Mouse (Mus musculus): ENCODE results near the gene Nrap.
"Not testable (repeated sequence)": the region's sequence is repeated elsewhere in the genome, so short reads cannot be mapped to it uniquely, and the experiment has no call there.

Nrap gene

DNA sequence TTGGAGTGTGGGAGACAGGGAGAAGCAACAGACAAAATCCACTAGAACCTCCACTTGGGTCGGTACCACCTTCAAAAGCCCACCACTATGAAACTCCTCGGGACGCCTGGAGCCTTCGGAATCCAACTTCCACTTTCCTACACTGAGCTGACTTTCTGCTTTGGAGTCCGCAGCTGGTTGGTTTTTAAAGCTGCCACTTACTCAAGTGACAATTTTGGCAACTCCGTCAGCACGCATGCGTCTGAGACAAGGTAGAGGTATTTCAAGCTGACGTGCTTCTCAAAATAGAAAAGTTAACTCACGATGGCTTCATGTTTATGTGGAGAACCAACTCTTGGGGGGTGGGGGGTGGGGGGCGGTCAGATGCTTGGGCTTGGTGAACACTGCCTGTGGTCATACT, at the start of gene Nrap:
TSS of gene Nrap (minus strand) at position 159 of the 400 bp plus-strand sequence.
- DNase-seq (ENCODE audit: low spot score in 2 of 2), result no peak

DNA sequence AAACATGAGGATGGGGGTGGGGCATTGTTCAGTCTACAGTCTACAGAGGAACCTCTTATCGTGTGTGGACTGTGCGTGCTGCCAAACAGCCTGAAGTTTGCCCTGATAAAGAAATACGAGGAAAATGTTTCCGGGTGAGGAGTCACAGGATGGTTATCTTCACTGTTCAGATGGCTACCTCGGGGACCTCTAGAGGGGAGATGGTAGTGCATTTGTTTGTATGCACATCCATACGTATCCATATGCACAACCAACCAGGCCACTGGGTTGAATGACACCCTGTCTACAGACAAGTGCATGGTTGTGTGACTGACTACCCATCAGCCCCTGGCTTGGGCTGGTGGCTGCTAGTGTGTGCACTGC, 49.2 kb upstream of the Nrap start:
- DNase-seq (ENCODE audit: low spot score in 2 of 2), result no peak

- DNase-seq (ENCODE audit: low spot score in 2 of 2), result no peak
These were observed 48.7 kb upstream of the Nrap start for GRCm38 (mm10) chr19:56438357-56439071.

DNA sequence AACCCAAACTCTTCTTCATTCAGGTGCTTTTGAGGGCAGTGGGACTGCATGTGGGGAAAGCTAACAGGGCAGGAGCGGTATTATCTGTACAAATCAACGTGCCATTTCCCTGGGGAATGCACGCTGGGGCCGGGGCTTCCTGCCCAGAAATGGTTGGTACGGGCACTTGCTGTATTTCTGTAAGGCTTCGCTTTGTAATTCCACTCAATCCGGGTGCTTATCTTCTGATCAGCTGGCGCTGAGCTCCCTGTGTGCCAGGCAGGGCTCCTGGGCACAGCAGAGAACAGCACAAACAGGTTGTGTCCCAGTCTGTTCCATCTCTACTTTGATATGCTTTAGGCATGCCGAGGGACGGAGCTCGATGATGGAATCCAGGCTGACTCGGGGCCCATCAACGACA, 46.5 kb upstream of the Nrap start:
- DNase-seq (ENCODE audit: low spot score in 2 of 2), result no peak

DNA sequence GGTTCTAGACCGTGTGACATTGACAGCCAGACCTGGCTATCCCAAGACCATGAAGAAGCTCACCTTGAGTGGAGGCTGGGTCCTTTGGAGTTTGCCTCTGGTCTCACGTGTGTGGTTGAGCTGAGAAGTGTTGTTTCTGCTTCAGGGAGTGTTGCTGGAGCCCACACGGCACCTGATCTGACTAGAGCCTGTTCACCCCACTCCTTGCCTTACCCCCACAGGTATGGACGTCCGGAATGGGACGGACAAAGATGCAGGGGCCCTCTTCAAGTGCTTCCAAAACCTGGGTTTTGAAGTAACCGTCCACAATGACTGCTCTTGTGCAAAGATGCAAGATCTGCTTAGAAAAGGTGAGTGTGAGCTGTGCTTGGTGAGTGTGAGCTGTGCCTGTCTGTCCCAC, 43.7 kb upstream of the Nrap start:
- no peak for DNase-seq (ENCODE audit: low spot score in 2 of 2)

DNA sequence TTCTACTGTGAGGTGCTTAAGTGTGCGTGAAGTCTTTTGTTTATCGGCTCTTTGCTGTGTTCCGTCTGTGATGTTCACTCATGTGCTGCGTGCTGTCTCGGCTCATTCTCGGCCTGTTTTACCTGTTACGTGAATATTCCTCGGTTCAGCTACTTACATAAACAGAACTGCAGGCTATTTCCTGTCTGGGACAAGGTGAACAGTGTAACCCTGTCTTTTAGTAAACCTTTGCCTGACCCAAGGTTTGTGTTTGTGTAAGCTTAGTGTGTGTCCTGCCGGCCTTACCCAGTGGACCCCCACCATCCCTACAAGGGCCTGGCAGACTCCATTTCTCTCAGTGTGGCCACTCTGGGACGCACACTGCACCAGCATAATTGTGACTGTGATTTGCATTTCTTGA, 42.9 kb upstream of the Nrap start:
- DNase-seq (ENCODE audit: low spot score in 2 of 2), result no peak

DNA sequence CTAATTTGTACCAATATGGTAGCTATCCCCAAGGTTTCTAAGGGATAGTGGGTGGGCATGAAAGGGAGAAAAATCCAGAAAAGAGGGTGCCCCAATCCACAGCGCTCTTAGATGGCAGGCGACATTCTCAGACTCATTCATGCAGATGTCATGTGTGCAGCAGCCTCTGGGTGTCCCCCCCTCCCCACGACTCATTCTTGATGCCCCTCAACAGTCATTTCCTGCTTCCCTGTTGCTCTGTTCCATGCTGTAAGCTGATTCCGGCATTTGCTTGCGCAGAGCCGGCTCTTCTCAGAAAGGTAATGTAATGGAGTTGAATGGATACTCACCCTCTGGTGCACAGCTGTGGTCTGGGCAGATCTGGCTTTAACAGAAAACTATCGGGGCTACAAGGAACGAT, 40.5 kb upstream of the Nrap start:
- DNase-seq (ENCODE audit: low spot score in 2 of 2), result no peak

DNA sequence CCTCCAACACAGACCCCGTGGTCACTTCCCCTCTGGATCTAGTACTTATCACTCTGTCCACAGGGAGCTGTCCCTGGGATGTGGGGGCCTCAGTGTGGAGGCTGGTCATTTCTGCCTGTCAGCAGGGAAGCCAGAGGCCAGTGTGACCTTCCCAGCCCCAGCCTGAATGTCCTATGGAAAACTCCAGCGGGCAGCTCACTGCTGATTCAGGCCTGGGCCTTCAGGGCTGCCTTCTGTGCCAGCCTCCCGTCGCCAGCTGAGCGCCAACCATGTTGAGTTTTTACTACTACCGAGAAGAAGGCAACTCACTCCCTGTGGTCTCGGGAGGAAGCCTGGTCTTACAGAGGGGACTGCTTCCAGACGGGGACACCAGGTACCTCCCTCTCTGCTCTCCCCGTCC, 35.7 kb upstream of the Nrap start:
- no peak for DNase-seq (ENCODE audit: low spot score in 2 of 2)

DNA sequence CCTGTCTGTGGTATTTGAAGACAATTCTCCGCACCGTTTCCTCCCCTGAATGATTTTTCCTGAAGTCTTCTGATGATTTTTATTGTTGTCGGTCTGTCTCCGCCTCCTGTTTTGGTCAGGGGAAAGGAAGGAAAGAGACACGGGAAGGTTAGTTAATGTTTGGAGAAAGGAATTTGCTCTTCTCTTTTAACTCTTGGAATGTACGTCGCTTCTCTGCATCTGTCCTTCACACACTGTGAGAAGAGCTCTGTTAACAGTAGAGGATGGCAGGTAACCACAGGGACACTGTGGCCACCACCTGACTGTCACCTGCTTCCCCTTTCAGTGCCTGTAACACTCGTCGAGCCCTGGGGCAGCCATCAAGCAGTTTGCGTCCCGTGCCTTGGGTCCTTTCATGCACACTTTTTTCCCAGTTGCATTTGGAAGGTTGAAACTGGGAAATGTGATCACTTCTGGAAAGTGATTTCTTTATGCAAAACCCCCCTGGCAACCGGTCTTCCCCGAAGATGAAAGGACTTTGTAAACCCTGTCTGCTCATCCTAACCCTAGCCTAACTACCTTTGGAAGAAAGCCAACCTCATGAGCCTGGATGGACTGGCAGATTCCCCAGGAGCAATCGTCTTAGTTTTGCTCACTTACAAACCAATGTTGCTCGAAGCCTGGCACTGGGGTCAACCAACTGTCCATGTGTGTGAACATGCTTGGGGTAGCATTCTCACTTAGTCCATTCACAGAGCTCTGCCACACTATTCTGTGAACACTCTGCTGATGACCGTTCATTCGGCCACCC, 35.0 kb upstream of the Nrap start:
- no peak for DNase-seq (ENCODE audit: low spot score in 2 of 2)

DNA sequence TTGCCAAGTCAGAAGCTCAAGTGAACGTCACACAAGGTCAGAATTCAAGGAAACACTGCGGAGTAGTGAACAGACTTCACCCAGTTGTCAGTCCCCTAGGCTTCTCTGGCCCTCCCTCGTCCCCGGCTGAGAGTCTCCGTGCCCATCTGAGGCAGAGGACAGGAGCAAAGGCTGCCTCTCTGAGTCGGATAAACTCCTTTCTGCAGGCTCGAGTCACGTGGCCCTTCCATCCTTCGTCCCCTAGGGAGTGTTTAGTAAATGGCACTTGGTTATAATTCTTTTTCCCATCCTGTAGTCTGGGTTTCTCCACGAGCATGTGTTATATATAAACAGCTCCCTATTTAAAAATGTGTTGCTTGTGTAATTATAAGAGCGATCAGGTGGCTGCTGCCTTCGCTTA, 33.5 kb upstream of the Nrap start:
- DNase-seq (ENCODE audit: low spot score in 2 of 2), result no peak

GRCm38 (mm10) chr19:56422476-56423338, 32.9 kb upstream of the Nrap start:
- DNase-seq (ENCODE audit: low spot score in 2 of 2), result peak; percentile 73 to 89

DNA sequence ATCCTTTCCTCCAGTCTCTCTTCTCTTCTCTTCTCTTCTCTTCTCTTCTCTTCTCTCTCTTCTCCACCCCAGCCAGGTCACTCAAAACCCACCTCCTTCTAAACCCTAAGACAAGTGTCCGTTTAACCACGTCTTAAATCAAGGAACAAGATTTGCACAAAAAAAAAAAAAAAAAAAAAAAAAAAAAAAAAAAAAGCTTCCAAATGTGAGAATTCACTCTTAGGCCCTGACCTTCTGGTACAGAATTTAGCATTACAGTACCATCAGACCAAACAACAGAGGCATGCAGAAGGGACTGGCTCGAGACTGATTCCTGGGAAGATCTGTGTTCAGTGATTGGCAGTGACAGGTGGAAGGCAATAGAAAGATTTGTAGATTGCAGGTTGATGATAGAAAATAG, 30.5 kb upstream of the Nrap start:
- no peak for DNase-seq (ENCODE audit: low spot score in 2 of 2)

DNA sequence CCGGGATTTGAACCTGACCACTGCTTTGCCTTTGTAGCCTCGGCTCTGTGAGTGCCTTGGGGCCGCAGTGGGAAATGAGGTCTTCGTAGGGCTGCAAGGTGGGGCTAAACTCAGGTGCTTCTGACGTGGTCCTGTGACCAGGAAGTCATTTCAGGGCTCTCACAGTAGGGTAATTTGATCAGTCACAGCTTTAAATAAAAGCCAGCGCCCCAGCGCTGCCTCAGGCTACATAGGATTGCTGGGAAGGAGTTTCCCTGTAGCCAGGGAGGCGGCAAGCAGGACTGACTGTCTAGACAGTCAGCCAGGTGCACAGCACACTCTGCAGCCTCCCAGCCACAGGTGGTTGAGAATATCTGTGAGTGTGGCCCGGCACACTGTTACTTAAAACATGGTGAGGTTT, 29.6 kb upstream of the Nrap start:
- DNase-seq (ENCODE audit: low spot score in 2 of 2), result no peak

DNA sequence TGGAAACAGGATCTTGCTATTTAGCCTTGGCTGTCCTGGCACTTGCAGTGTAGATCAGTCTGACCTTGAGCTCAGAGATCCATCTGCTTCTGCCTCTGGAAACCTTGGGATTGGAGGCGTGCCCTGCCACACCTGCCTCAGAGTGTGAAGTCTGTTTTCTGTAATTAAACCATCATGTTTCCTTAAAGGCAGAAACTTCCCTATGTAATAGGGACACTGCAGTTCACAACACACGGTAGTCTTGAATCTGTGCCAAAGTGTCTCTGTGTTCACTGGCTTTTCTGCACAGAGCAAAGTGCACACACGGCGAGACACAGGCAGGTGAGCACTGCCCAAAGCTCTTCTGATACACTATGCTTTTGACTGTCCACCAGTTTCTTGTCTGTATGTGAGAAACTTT, 28.6 kb upstream of the Nrap start:
- no peak for DNase-seq (ENCODE audit: low spot score in 2 of 2)

DNA sequence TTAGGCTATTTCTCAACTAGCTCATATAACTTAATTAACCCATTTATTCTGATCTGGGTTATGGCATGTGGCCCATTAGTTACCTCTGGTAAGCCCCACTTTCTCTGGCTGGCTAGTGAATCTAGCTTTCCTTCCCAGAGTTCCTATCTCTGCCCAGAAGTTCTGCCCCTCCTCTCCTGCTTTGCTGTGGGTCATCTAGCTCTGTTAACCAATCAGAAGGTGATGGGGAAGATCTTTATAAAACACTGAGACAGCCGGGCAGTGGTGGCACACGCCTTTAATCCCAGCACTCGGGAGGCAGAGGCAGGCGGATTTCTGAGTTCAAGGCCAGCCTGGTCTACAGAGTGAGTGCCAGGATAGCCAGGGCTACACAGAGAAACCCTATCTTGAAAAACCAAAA, 20.0 kb upstream of the Nrap start:
- not testable (repeated sequence) for DNase-seq (ENCODE audit: low spot score in 2 of 2)

- no peak for DNase-seq (ENCODE audit: low spot score in 2 of 2)
These were observed 16.7 kb upstream of the Nrap start for GRCm38 (mm10) chr19:56406581-56406980.

- DNase-seq (ENCODE audit: low spot score in 2 of 2), result no peak
These were observed 16.0 kb upstream of the Nrap start for GRCm38 (mm10) chr19:56405824-56406223.

- no peak for DNase-seq (ENCODE audit: low spot score in 2 of 2)
These were observed 12.0 kb upstream of the Nrap start for GRCm38 (mm10) chr19:56401864-56402263.

GRCm38 (mm10) chr19:56400200-56400599, 10.4 kb upstream of the Nrap start:
- peak; percentile 65 to 83 for DNase-seq (ENCODE audit: low spot score in 2 of 2)

DNA sequence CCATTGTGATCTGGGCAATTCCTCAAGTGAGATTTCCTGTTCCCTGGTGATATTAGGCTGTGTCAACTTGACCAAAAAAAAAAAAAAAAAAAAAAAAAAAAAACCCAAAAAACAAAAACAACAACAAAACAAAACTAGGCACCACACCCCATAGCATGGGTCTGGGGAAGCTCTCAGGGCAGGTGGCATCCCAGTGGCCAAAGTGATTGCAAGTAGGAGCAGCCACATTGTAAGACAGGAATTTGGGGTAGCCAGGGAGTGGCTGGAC, 8.6 kb upstream of the Nrap start:
- DNase-seq (ENCODE audit: low spot score in 2 of 2), result peak in 1 of 2 experiments; percentile 28

GRCm38 (mm10) chr19:56397663-56398527, 8.1 kb upstream of the Nrap start:
- DNase-seq (ENCODE audit: low spot score in 2 of 2), result peak in 1 of 2 experiments; percentile 34
